Mouse (Mus musculus) testis, adult 2 months (tissue): ENCODE results near the gene Rilp.

Experiments
- CTCF ChIP-seq: fragments of 200-500 bp; IDR thresholded peaks from 2 replicates; pipeline ENCODE4 v1.5.1; 2012; ENCODE audit warnings: low read depth, mild to moderate bottlenecking, inconsistent platforms, low read length, moderate library complexity; ENCODE audit not compliant: control insufficient read depth, insufficient read depth, insufficient replicate concordance
- POLR2A ChIP-seq: fragments of 200-500 bp; IDR thresholded peaks from 2 replicates; pipeline ENCODE4 v1.6.1; 2012; ENCODE audit warnings: low read depth, mild to moderate bottlenecking, inconsistent platforms, low read length, moderate library complexity; ENCODE audit not compliant: control insufficient read depth

- TF ChIP-seq POLR2A (no peak), CTCF (no peak)
These were observed 22.4 kb upstream of the Rilp start for GRCm38 (mm10) chr11:75487496-75487895.
